Mouse (Mus musculus) liver, postnatal 0 days (tissue): ENCODE measurements around the gene Gpr4. TPM values are rescaled to one million over a fixed set of nuclear protein-coding genes. Genes with fewer than 3 reads are reported as not detected.
A peak's percentile ranks its signal among the peaks of the same experiment; 100 is the strongest.

Source experiments
- ATAC-seq: fragments of 200-750 bp; cut with Nextera tagmentation; 2 replicates; pipeline ENCODE4 v1.8.0; 2017; ENCODE audit warnings: mild to moderate bottlenecking, moderate library complexity
- DNase-seq: peaks from one replicate; pipeline ENCODE4 v3.0.0-alpha.2; 2016
- H3K27ac ChIP-seq: fragments of 300-500 bp; sonication (generic); 2 replicates; pipeline ENCODE4 v1.5.1; 2014; ENCODE audit warnings: antibody characterized with exemption, moderate library complexity, mild to moderate bottlenecking, low read depth
- H3K27me3 ChIP-seq: fragments of 300-500 bp; sonication (generic); 2 replicates; pipeline ENCODE4 v1.6.1; 2014; ENCODE audit warnings: low read length, control low read depth, mixed read lengths; ENCODE audit not compliant: insufficient read depth
- H3K36me3 ChIP-seq: fragments of 300-500 bp; sonication (generic); replicated peaks from 2 replicates; pipeline ENCODE4 v1.6.1; 2014; ENCODE audit warnings: mild to moderate bottlenecking, control low read depth, low read length, moderate library complexity, mixed read lengths; ENCODE audit not compliant: insufficient read depth
- H3K4me1 ChIP-seq: fragments of 300-500 bp; sonication (generic); 2 replicates; pipeline ENCODE4 v1.6.1; 2014; ENCODE audit warnings: antibody characterized with exemption, mild to moderate bottlenecking, control low read depth; ENCODE audit not compliant: insufficient read depth
- H3K4me2 ChIP-seq: fragments of 300-500 bp; sonication (generic); 2 replicates; pipeline ENCODE4 v1.6.1; 2014; ENCODE audit warnings: low read depth, mild to moderate bottlenecking, low read length, moderate library complexity, mixed read lengths
- H3K4me3 ChIP-seq: fragments of 300-500 bp; sonication (generic); 2 replicates; pipeline ENCODE4 v1.5.1; 2014; ENCODE audit warnings: low read depth, low read length
- H3K9ac ChIP-seq: fragments of 300-500 bp; sonication (generic); replicated peaks from 2 replicates; pipeline ENCODE4 v1.6.1; 2014; ENCODE audit warnings: mild to moderate bottlenecking, moderate library complexity
- H3K9me3 ChIP-seq: fragments of 300-500 bp; sonication (generic); 2 replicates; pipeline ENCODE4 v1.6.1; 2016; ENCODE audit warnings: mild to moderate bottlenecking, control low read depth, low read length, mixed read lengths
- CTCF ChIP-seq: sonication (generic); IDR thresholded peaks from 2 replicates; pipeline ENCODE4 v1.5.1; 2016; ENCODE audit warnings: antibody characterized with exemption, low read depth
- EP300 ChIP-seq: IDR thresholded peaks from 2 replicates; pipeline ENCODE4 v1.6.1; 2016; ENCODE audit warnings: antibody characterized with exemption, low read depth, mild to moderate bottlenecking
- WGBS: fragments of 180-500 bp; shearing (Covaris S2); extraction: QIAGEN DNeasy Blood & Tissue Kit; methylation state at CpG from one replicate; pipeline ENCODE4 v1.1.7; 2014; ENCODE audit not compliant: insufficient replicate concordance; 5-methylcytosine and 5-hydroxymethylcytosine counted together
- microRNA counts: library from miRNA; unstranded; fragments of <30 nt; microRNA quantifications from one replicate; lab custom pipeline; 2015
- microRNA-seq: library from miRNA; unstranded; fragments of <30 nt; microRNA quantifications from one replicate; pipeline ENCODE4, GENCODE M21; 2016
- polyA plus RNA-seq: library from polyadenylated mRNA; unstranded; fragments of >200 nt; fragmentation: Nextera tagmentation; extraction: Ambion mirVana; gene quantifications from 2 replicates; pipeline ENCODE4 v1.2.1, GENCODE M21; 2015

The Gpr4 gene
- polyA plus RNA-seq, 1 experiment from 2014 or later: 0.74 TPM

DNA sequence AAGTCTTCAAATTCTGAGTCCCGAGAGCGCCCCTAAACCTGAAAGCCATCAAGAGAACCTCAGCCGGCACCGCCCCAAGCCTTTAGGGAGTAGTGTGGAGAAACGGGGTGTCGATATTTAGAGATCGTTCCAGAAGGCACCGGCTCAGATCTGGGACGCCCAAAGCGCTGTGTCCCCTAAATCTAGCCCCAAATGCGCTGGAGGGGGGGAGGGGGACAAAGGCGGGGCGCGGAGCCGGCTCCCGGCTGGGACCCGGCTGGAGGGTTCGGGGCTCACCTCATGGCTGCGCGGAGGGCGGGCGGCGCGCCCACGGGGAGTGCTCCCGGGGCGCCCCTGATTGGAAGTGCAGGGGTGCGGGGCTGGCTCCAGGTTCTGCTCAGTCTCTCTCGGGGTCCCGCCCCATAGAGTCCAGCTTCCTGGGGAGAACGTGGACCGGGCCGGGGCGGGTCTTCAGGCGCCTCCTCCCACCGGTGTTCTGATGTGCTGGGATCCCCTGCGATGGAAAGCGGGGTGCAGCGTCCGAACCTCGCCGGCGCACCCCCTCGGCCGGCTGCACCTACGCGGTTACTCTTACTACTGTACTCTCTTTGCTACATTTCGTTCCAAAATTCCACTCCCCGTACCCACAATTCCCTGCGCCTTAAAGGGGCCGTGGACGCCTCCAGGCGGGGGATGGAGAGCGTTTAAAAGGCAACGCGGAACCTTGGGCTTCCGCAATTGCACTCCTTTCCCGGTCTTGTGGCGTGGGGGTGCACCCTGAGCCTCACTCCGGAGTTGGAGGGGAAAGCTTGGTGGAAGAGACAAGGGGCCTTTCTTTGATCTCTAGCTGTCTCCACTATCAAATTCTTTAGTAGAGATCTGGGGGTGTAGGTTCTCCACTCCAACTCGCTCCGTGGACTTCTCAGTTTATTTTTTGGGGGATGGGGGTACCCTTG lies 59.2 kb downstream of the Gpr4 start, which contains the start of gene Vasp:
TSS of gene Vasp (minus strand) at position 580 of the 935 bp plus-strand sequence.
- WGBS: 2% methylated on average over 59 of the region's 62 CpGs
- no peaks in the 10 kb centered on the region for H3K27me3 ChIP-seq
- no peaks in the 10 kb centered on the region for H3K9me3 ChIP-seq
- ATAC-seq (peak; percentile 76), DNase-seq (peak; percentile 87)
- H3K4me3 ChIP-seq: peak within 1 kb of the TSS; percentile 96
- peak within 1 kb of the TSS; percentile 99 for H3K4me2 ChIP-seq
- peak within 1 kb of the TSS; percentile 90 for H3K9ac ChIP-seq
- H3K36me3 ChIP-seq: no peaks in the 10 kb centered on the region
- peaks cover 29% of the 10 kb centered on the region for H3K4me1 ChIP-seq
- H3K27ac ChIP-seq: peak within 1 kb of the TSS; percentile 94
- TF ChIP-seq EP300 (no peak; the same call in 1 of the 2 replicates), CTCF (peak; percentile 27)

DNA sequence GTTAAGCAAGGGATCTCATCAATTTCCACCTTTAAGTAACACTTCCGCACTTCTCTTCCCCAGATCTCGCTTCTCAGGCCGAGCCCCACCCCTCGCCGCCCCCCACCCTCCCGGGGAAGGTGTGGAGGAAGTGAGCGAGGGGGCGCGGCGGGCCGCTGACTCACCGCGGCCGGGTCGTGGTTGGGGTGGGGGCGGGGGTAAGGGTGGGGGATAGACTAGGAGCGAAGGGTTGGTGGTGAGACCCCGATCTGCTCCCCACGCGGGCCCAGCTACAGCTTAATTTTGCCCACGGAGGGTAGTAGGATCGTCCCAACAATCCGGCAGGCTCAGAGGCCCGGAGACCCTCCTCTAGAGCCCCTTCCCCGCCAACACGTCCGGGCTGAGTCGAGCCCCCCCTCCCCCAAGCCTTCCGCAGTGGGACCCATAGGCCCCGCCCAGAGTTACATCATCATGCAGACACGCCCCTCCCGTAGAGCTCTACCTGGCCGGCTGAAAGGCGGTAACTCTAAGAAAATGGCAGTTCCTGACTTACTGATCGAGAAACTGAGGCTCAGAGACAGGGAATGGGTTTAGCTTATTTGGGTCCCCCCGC lies 59.9 kb downstream of the Gpr4 start:
- H3K36me3 ChIP-seq: no peaks in the 10 kb centered on the region
- peaks cover 23% of the 10 kb centered on the region for H3K4me1 ChIP-seq
- H3K27ac ChIP-seq: peak overlapping the region; percentile 94
- no peaks in the 10 kb centered on the region for H3K9me3 ChIP-seq
- peak overlapping the region; percentile 90 for H3K9ac ChIP-seq
- WGBS: under 1% methylated on average over 36 of the region's 36 CpGs
- TF ChIP-seq CTCF: no peak
- no peak for TF ChIP-seq EP300
- H3K4me3 ChIP-seq: peak overlapping the region; percentile 96
- ATAC-seq: peak; percentile 70
- peak; percentile 87 for DNase-seq
- H3K4me2 ChIP-seq: peak overlapping the region; percentile 99
- no peaks in the 10 kb centered on the region for H3K27me3 ChIP-seq

MicroRNA genes within 50 kb of the gene (microRNA counts, 519-probe panel; counts per million panel counts)
- not detected for microRNA mmu-miR-330 (lab: Ali Mortazavi, UCI)

Small RNAs within 50 kb of the gene (microRNA-seq; reads per million reads assigned to microRNA genes)
- 240 reads per million, percentile 54 among the genes with 10 or more reads in this experiment for gene Mir330

Other genes starting within 250 kb of the Gpr4 start
- gene Nanos2, start 225.1 kb upstream of the Gpr4 start, polyA plus RNA-seq: not detected in 2 replicates
- 0.39 and 0.55 TPM in 2 replicates for gene Mypop, start 221.3 kb upstream of the Gpr4 start, polyA plus RNA-seq
- 6.3 and 8.8 TPM in 2 replicates for gene Irf2bp1, start 208.5 kb upstream of the Gpr4 start, polyA plus RNA-seq
- 61.0 and 84.0 TPM in 2 replicates for gene Foxa3, start 189.0 kb upstream of the Gpr4 start, polyA plus RNA-seq
- 6.9 and 7.1 TPM in 2 replicates for gene Sympk, start 188.2 kb upstream of the Gpr4 start, polyA plus RNA-seq
- gene Rsph6a, start 157.8 kb upstream of the Gpr4 start, polyA plus RNA-seq: not detected in 2 replicates
- gene Dmwd, start 136.3 kb upstream of the Gpr4 start, polyA plus RNA-seq: 3.2 and 4.6 TPM in 2 replicates
- gene Dmpk, start 128.7 kb upstream of the Gpr4 start, polyA plus RNA-seq: 14.2 and 17.6 TPM in 2 replicates
- gene Six5, start 117.9 kb upstream of the Gpr4 start, polyA plus RNA-seq: 0.78 and 0.82 TPM in 2 replicates
- 0.17 TPM in 1 of 2 replicates, not detected in the other for gene Gm4969, start 94.2 kb upstream of the Gpr4 start, polyA plus RNA-seq
- gene Fbxo46, start 92.7 kb upstream of the Gpr4 start, polyA plus RNA-seq: 3.2 and 3.6 TPM in 2 replicates
- 5.2 and 5.8 TPM in 2 replicates for gene Qpctl, start 63.2 kb upstream of the Gpr4 start, polyA plus RNA-seq
- gene Snrpd2, start 62.8 kb upstream of the Gpr4 start, polyA plus RNA-seq: 38.9 and 41.0 TPM in 2 replicates
- gene Gipr, start 46.4 kb upstream of the Gpr4 start, polyA plus RNA-seq: 0.04 TPM in 1 of 2 replicates, not detected in the other
- gene Eml2, start 36.1 kb upstream of the Gpr4 start, polyA plus RNA-seq: 3.3 and 3.4 TPM in 2 replicates
- gene Opa3, start 15.8 kb downstream of the Gpr4 start, polyA plus RNA-seq: 8.7 and 9.7 TPM in 2 replicates
- 36.2 and 36.4 TPM in 2 replicates for gene Vasp, start 59.3 kb downstream of the Gpr4 start, polyA plus RNA-seq
- 0.15 TPM in 1 of 2 replicates, not detected in the other for gene Ppm1n, start 67.5 kb downstream of the Gpr4 start, polyA plus RNA-seq
- 1.5 and 4.6 TPM in 2 replicates for gene Rtn2, start 70.1 kb downstream of the Gpr4 start, polyA plus RNA-seq
- gene Fosb, start 97.5 kb downstream of the Gpr4 start, polyA plus RNA-seq: 0.06 TPM in 1 of 2 replicates, not detected in the other
- gene Ercc1, start 132.2 kb downstream of the Gpr4 start, polyA plus RNA-seq: 9.6 and 9.8 TPM in 2 replicates
- gene Cd3eap, start 146.9 kb downstream of the Gpr4 start, polyA plus RNA-seq: 7.7 and 7.8 TPM in 2 replicates
- 0.47 and 0.69 TPM in 2 replicates for gene Ppp1r13l, start 147.2 kb downstream of the Gpr4 start, polyA plus RNA-seq
- 3.8 and 4.6 TPM in 2 replicates for gene Ercc2, start 169.5 kb downstream of the Gpr4 start, polyA plus RNA-seq
- 0.12 and 0.32 TPM in 2 replicates for gene Klc3, start 191.6 kb downstream of the Gpr4 start, polyA plus RNA-seq
- 5.3 and 94.1 TPM in 2 replicates for gene Ckm, start 192.2 kb downstream of the Gpr4 start, polyA plus RNA-seq
- 1.8 and 2.0 TPM in 2 replicates for gene Mark4, start 246.3 kb downstream of the Gpr4 start, polyA plus RNA-seq